Mouse (Mus musculus) pancreas, adult 10 weeks (tissue): Measurements from ENCODE around the gene Fnip2. TPM values are rescaled to one million over a fixed set of nuclear protein-coding genes. Genes with fewer than 3 reads are reported as not detected.

ENCODE experiments used
- polyA plus RNA-seq: library from polyadenylated mRNA; stranded (reverse); fragments of 350-450 nt; fragmentation: Illumina TruSeq; extraction: RNeasy Lipid Tissue Mini Kit (QIAGEN cat#74804); gene quantifications from one replicate; pipeline ENCODE4 v1.2.3, GENCODE M21; 2015; ENCODE audit warnings: low read depth, low replicate concordance; ENCODE audit not compliant: insufficient read depth

Fnip2 gene
- 6.1 TPM for polyA plus RNA-seq

GRCm38 (mm10) chr3:79567703-79568362 lies at the start of gene Fnip2:
Fnip2 (minus strand) TSS chr3:79567796.

GRCm38 (mm10) chr3:79590863-79591792 lies 23.5 kb upstream of the Fnip2 start, which contains the start of gene Ppid:
Ppid (plus strand) TSS chr3:79591342.

Other genes starting within 250 kb of the Fnip2 start
- gene Gm17359, start 231.1 kb downstream of the Fnip2 start, polyA plus RNA-seq: not detected
- gene Ppid, start 23.5 kb upstream of the Fnip2 start, polyA plus RNA-seq: 20.3 TPM
- 0.41 TPM for gene 4930579G24Rik, start 61.3 kb upstream of the Fnip2 start, polyA plus RNA-seq
- 9.7 TPM for gene Etfdh, start 61.7 kb upstream of the Fnip2 start, polyA plus RNA-seq
- not detected for gene Rxfp1, start 170.1 kb upstream of the Fnip2 start, polyA plus RNA-seq